Mouse (Mus musculus) G1E (cell line): ENCODE data around the gene Cog3. TPM values are rescaled to one million over a fixed set of nuclear protein-coding genes. Genes with fewer than 3 reads are reported as not detected.

Experiments
- ATAC-seq: 2 replicates; pipeline ENCODE4 v1.8.0; 2016; ENCODE audit warnings: mild to moderate bottlenecking; ENCODE audit not compliant: insufficient number of reproducible peaks, poor library complexity, low FRiP score, severe bottlenecking; ENCODE audit errors: extremely low read depth
- DNase-seq: peaks from one replicate; pipeline ENCODE4 v3.0.0; 2012; ENCODE audit warnings: low spot score
- H3K27me3 ChIP-seq: 2 replicates; pipeline ENCODE4 v1.6.1; 2012; ENCODE audit warnings: mild to moderate bottlenecking, low read length, inconsistent platforms; ENCODE audit not compliant: insufficient read depth
- H3K36me3 ChIP-seq: replicated peaks from 2 replicates; pipeline ENCODE3; 2012; ENCODE audit warnings: mild to moderate bottlenecking, inconsistent platforms
- H3K4me1 ChIP-seq: 2 replicates; pipeline ENCODE4 v1.6.1; 2012; ENCODE audit warnings: low read depth, low read length, inconsistent platforms, mixed read lengths; ENCODE audit not compliant: insufficient read depth
- H3K4me3 ChIP-seq: 2 replicates; pipeline ENCODE4 v1.5.1; 2012; ENCODE audit warnings: low read depth, mild to moderate bottlenecking, inconsistent platforms, low read length, moderate library complexity, mixed read lengths
- H3K9me3 ChIP-seq: replicated peaks from 2 replicates; pipeline ENCODE4 v1.6.1; 2012; ENCODE audit warnings: inconsistent platforms
- CTCF ChIP-seq: IDR thresholded peaks from 2 replicates; pipeline ENCODE4 v1.5.1; 2012; ENCODE audit warnings: low read depth, low read length, inconsistent platforms, mixed read lengths
- GATA1 ChIP-seq: IDR thresholded peaks from 2 replicates; pipeline ENCODE4 v1.6.1; 2012; ENCODE audit warnings: borderline replicate concordance, low read length, inconsistent platforms, mixed read lengths
- GATA2 ChIP-seq: IDR thresholded peaks from 2 replicates; pipeline ENCODE4 v1.6.1; 2012; ENCODE audit warnings: low read depth, low read length, inconsistent platforms, borderline replicate concordance
- POLR2AphosphoS5 ChIP-seq: IDR thresholded peaks from 2 replicates; pipeline ENCODE4 v1.6.1; 2012; ENCODE audit warnings: low read depth, low read length, inconsistent platforms; ENCODE audit not compliant: insufficient replicate concordance
- TAL1 ChIP-seq: conservative IDR thresholded peaks from 2 replicates; pipeline ENCODE4 v1.6.1; 2012; ENCODE audit warnings: low read depth, low read length, inconsistent platforms, mixed read lengths
- polyA plus RNA-seq: library from polyadenylated mRNA; stranded (reverse); fragments of >175 nt; gene quantifications from 2 replicates; pipeline ENCODE4 v1.2.3, GENCODE M21; 2012
- total RNA-seq, 2 experiments: library from RNA; stranded (forward) in 1 of 2; stranded (reverse) in 1 of 2; fragments of 200-1000 nt in 1 of 2; fragments of >200 nt in 1 of 2; fragmentation: Nextera tagmentation in 1 of 2; gene quantifications; 2 replicates each; pipeline ENCODE4 v1.2.3; 2014 to 2017

Cog3 gene
- total RNA-seq (2014; fragmentation: Nextera tagmentation) (34.8 and 36.5 TPM in 2 replicates), total RNA-seq (2017) (34.1 and 34.8 TPM in 2 replicates), polyA plus RNA-seq (5.0 and 6.2 TPM in 2 replicates)

DNA sequence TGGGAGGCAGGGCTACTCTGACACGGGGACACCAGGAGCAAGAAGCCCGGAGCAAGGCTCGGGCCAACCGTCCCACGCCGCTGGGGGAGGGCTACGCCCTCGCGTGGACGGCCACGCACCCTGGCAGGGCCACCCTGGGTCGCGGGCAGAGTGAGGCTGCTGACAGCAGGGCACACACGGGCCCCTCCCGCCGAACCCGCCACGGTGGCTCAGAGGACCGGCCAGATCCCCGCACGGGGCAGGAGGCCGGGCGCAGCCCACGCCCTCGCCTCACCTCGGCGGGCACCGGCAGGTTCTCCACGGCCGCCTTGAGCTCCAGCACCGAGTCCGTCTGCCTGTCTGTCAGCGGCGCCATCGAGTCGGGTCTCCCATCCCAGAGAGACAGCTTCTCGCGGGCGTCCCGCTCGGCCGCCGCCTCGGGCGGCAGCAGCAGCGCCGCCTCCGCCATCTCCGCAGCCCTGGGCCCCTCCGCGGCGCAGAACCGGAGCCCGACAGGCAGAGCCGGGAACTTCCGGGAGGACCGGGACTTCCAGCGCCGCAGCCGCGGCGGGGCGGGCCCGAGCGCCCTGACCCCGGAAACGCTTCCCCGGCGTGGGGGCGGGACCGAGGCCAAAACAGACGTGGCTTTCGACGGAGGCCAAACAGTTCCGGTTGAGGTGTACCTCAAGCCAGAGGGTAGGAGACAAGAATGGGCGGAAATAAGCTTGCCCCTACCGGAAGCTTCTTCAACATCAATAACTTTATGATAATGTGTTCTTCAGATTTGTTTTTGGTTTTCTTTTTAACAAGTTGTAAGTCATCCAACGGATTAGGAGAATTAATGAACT is at the start of gene Cog3:
Gene Cog3, minus strand, starts transcription at position 527 of the 827 bp plus-strand sequence.
- H3K36me3 ChIP-seq = peaks cover 28% of the 10 kb centered on the region
- H3K4me1 ChIP-seq = peaks cover 37% of the 10 kb centered on the region
- H3K4me3 ChIP-seq = peak within 1 kb of the TSS; percentile 98
- no peaks in the 10 kb centered on the region for H3K9me3 ChIP-seq
- DNase-seq = peak; percentile 87
- ATAC-seq = peak; percentile 88
- no peaks in the 10 kb centered on the region for H3K27me3 ChIP-seq
- no peak for TF ChIP-seq GATA1
- no peak for TF ChIP-seq GATA2
- TF ChIP-seq TAL1 = no peak
- TF ChIP-seq POLR2AphosphoS5 = no peak
- TF ChIP-seq CTCF = no peak

DNA sequence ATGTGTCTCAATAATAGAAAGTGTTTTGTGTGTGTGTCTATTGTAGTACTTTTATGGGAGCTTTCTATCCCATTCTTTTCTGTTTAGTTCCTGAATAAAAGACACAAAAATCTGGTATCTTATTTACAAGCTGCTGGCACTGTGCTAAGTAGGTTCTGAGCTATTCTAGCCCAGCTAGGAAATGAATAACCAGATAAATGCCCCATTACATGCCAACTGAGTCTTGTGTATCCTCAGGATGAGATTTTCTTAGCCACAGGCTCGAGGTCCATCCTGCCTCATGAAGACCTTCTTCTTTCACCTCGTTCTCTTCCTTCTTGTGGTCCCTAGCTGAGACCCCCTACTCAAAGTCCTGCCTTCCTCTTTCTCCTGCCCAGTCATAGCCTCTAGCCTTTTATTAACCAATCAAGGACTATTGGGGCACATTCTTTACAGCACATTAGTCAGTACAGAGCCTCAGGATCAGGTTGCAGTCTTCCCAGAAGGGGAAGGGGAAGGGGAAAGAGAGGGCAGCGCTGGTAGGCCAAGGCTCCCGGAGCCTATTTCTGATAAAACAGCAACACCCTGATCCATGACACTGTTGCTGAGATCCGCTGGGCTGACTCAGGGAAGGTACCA is 43.6 kb upstream of the Cog3 start:
- DNase-seq (no peak), ATAC-seq (no peak)
- Histone ChIP-seq H3K4me3 (no peak overlapping the region), H3K27me3 (peaks cover 16% of the 10 kb centered on the region), H3K9me3 (no peaks in the 10 kb centered on the region), H3K36me3 (no peaks in the 10 kb centered on the region), H3K4me1 (no peaks in the 10 kb centered on the region)
- TF ChIP-seq POLR2AphosphoS5 = no peak
- no peak for TF ChIP-seq GATA1
- no peak for TF ChIP-seq GATA2
- TF ChIP-seq TAL1 = no peak
- no peak for TF ChIP-seq CTCF

DNA sequence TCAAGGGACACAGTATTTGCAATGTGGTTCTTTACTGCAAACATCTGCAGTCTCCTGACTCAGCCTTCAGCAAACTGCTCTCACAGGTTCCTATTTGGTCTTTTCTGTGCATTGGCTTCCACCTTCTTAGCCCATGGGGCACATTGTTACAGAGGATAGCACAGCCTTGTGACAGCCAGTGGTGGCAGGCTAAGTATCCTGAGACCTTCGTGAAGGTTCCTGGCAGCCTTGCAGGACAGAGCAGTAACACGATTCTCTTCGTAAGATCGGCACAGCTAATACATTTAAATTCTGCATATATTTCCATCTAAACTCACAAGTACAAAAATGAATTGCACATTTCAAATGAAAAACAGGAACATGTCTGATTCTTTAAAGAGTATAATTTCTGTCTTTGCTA is 41.6 kb upstream of the Cog3 start:
- H3K4me1 ChIP-seq = no peaks in the 10 kb centered on the region
- H3K4me3 ChIP-seq = no peak overlapping the region
- peaks cover 18% of the 10 kb centered on the region for H3K27me3 ChIP-seq
- no peaks in the 10 kb centered on the region for H3K9me3 ChIP-seq
- DNase-seq (no peak), ATAC-seq (no peak)
- no peaks in the 10 kb centered on the region for H3K36me3 ChIP-seq
- no peak for TF ChIP-seq POLR2AphosphoS5
- no peak for TF ChIP-seq GATA1
- TF ChIP-seq GATA2 = no peak
- TF ChIP-seq CTCF = no peak
- no peak for TF ChIP-seq TAL1

DNA sequence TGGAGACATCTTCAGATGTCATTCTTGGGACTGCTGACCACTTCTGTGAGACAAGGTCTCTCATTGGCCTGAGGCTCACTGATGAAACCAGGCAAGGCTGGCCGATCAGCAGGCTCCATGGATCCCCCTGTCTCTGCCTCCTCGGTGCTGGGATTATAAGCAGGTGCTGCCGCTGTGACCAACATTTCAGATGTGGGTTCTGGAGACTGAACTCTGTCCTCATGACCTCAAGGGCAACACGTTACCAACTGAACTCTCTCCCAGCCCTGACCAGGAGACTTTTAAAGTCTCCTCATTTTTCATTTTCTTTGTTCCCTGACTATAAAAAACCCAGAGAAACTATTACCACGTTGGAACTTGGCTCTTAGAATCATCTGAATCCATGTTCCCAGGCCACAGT is 40.4 kb upstream of the Cog3 start:
- peaks cover 18% of the 10 kb centered on the region for H3K27me3 ChIP-seq

DNA sequence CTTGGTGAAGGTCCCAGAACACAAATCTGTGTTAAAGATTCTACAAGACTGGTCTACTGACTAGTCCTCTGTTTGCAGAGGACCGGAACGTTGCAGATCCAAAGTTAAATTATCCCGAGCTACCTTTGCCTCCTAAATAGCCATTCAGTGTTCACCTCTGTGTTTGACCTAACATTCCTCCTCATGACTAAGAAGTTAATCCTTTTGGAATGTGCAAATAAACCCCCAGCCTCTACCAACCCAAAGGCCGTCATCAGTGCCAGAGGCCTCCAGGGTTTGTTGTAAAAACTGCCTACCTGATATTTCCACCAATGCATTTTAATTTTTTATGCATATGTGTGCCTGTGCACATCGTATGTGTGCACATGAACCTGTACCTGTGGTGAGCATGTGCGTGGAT is 40.0 kb upstream of the Cog3 start:
- no peak for ATAC-seq
- DNase-seq = no peak
- Histone ChIP-seq H3K36me3 (no peaks in the 10 kb centered on the region), H3K4me3 (no peak overlapping the region), H3K4me1 (peaks cover 3% of the 10 kb centered on the region), H3K9me3 (no peaks in the 10 kb centered on the region), H3K27me3 (peaks cover 18% of the 10 kb centered on the region)
- TF ChIP-seq GATA2 = no peak
- TF ChIP-seq CTCF = no peak
- no peak for TF ChIP-seq POLR2AphosphoS5
- TF ChIP-seq GATA1 = no peak
- no peak for TF ChIP-seq TAL1

More for the DNA sequence above, 40.4 kb upstream of the Cog3 start:
- Histone ChIP-seq H3K4me3 (no peak overlapping the region), H3K36me3 (no peaks in the 10 kb centered on the region), H3K9me3 (no peaks in the 10 kb centered on the region), H3K4me1 (peaks cover 3% of the 10 kb centered on the region)
- TF ChIP-seq GATA1 = no peak
- TF ChIP-seq GATA2 = no peak
- TF ChIP-seq CTCF = no peak
- no peak for TF ChIP-seq POLR2AphosphoS5
- TF ChIP-seq TAL1 = no peak
- ATAC-seq (no peak), DNase-seq (no peak)

DNA sequence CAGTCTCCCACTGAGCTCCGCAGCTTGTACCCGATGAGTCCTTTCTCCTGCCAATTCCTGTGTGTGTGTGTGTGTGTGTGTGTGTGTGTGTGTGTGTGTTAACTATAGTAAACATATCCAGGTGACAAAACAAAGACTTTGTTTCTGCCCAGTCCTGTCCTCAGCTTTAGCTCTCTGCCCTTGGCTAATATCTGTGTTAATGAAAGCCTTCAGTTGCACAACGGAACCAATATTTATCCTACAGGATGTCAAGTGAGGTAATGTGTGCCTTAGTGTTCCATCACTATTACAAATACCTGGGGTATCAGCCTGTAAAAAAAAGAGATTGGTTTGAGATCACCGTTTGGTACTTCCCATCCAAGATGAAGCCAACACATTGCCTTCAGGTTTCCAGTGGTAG is 38.8 kb upstream of the Cog3 start:
- DNase-seq = no peak
- no peak for ATAC-seq
- Histone ChIP-seq H3K36me3 (no peaks in the 10 kb centered on the region), H3K27me3 (peaks cover 18% of the 10 kb centered on the region), H3K9me3 (no peaks in the 10 kb centered on the region), H3K4me1 (peaks cover 6% of the 10 kb centered on the region), H3K4me3 (no peak overlapping the region)
- no peak for TF ChIP-seq TAL1
- no peak for TF ChIP-seq CTCF
- TF ChIP-seq GATA1 = no peak
- no peak for TF ChIP-seq POLR2AphosphoS5
- no peak for TF ChIP-seq GATA2
